Mouse (Mus musculus): ENCODE measurements around the gene Hsh2d. TPM values are rescaled to one million over a fixed set of nuclear protein-coding genes. Genes with fewer than 3 reads are reported as not detected.

Hsh2d gene
- polyA plus RNA-seq, 1 experiment from 2014 or later = 0.08 TPM

DNA sequence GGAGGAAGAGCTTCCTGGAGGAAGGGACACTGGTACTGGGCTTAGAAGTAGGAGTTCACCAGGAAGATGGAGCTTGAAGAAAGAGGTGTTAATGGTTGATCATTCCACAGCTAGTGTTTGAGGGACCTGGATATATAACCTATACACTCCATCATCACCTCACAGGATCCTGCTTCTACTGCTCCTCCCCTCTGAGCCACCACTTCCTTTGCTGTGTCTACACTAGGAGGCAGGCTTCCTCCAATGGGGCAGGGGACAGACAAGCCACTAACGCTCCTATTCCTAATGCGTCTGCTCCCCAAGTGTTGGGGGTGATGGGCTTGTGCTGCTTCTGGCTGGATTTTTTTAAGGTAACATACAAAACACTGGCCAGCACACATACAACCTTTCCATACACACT, 21.3 kb downstream of the Hsh2d start:
- Histone ChIP-seq H3K4me1 (ENCODE audit: control insufficient read depth, insufficient read depth, low read length) (no peaks in the 10 kb centered on the region), H3K36me3 (ENCODE audit: control insufficient read depth, insufficient read depth, low read length) (no peaks in the 10 kb centered on the region), H3K9ac (ENCODE audit: low read depth, low read length) (no peak overlapping the region), H3K27ac (replicated peaks; ENCODE audit: low read depth, low read length) (no peak overlapping the region), H3K27me3 (replicated peaks; ENCODE audit: control insufficient read depth, insufficient read depth, low read length) (no peaks in the 10 kb centered on the region), H3K4me3 (ENCODE audit: low read depth, low read length) (no peak overlapping the region), H3K9me3 (ENCODE audit: control insufficient read depth, low read length) (no peaks in the 10 kb centered on the region), H3K4me2 (ENCODE audit: low read depth, low read length) (no peak overlapping the region)
- no peak for ATAC-seq (ENCODE audit: low read depth)
- no peak for DNase-seq (ENCODE audit: low spot score)
- WGBS = 63% methylated on average over 2 of the region's 2 CpGs

DNA sequence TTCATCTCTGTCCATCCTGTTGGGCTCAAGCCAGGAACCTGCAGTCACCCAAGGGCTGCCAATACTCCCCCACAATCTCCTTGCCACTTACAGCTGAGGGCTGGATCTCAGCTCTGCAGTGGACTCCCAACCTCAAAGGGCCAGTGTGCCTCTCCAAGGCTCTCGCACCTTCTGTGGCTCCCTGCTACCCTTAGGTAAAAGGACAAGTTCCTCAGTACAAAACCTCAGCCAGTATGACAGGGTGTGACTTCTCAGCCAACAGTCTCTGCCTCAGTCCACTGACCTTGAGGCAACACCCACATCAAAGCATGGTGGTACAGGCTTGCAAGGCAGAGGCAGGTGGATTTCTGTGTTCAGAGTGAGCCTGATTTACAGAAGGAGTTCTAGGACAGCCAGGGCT, 22.4 kb downstream of the Hsh2d start:
- Histone ChIP-seq H3K4me3 (ENCODE audit: low read depth, low read length) (no peak overlapping the region), H3K27ac (replicated peaks; ENCODE audit: low read depth, low read length) (no peak overlapping the region), H3K4me1 (ENCODE audit: control insufficient read depth, insufficient read depth, low read length) (no peaks in the 10 kb centered on the region), H3K9ac (ENCODE audit: low read depth, low read length) (no peak overlapping the region), H3K36me3 (ENCODE audit: control insufficient read depth, insufficient read depth, low read length) (no peaks in the 10 kb centered on the region), H3K4me2 (ENCODE audit: low read depth, low read length) (no peak overlapping the region), H3K9me3 (ENCODE audit: control insufficient read depth, low read length) (no peaks in the 10 kb centered on the region), H3K27me3 (replicated peaks; ENCODE audit: control insufficient read depth, insufficient read depth, low read length) (no peaks in the 10 kb centered on the region)
- ATAC-seq (ENCODE audit: low read depth) (no peak), DNase-seq (ENCODE audit: low spot score) (no peak)
- WGBS = 86% methylated on average over 1 of the region's 1 CpGs

DNA sequence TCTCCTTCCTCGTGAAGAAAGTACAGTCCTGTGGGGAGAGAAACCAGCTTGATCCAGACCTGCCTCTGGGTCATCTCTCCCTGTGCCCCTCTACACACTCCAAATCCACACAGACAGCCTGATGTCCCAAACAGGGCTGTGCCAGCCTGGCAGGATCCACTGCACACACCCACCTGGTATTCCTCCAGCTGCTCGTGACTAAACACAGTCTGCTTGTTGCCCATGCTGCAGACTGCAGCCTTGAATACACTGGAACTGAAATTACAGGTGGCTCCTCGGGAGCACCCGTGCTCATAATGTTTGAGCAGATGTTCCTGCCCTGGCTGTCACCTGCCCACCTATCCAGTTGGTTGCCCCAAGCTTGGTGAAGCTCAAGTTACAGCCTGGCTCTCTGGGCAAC, 23.3 kb downstream of the Hsh2d start, which contains the start of gene Cib3:
Gene Cib3 (minus strand): TSS at position 87 of the 400 bp plus-strand sequence.
- DNase-seq (ENCODE audit: low spot score) (no peak), ATAC-seq (ENCODE audit: low read depth) (no peak)
- no peak within 1 kb of the TSS for H3K4me3 ChIP-seq (ENCODE audit: low read depth, low read length)
- 58% methylated on average over 4 of the region's 4 CpGs for WGBS
- no peaks in the 10 kb centered on the region for H3K9me3 ChIP-seq (ENCODE audit: control insufficient read depth, low read length)
- no peak within 1 kb of the TSS for H3K4me2 ChIP-seq (ENCODE audit: low read depth, low read length)
- H3K27me3 ChIP-seq (replicated peaks; ENCODE audit: control insufficient read depth, insufficient read depth, low read length) = no peaks in the 10 kb centered on the region
- H3K4me1 ChIP-seq (ENCODE audit: control insufficient read depth, insufficient read depth, low read length) = no peaks in the 10 kb centered on the region
- H3K36me3 ChIP-seq (ENCODE audit: control insufficient read depth, insufficient read depth, low read length) = no peaks in the 10 kb centered on the region
- H3K27ac ChIP-seq (replicated peaks; ENCODE audit: low read depth, low read length) = no peak within 1 kb of the TSS
- no peak within 1 kb of the TSS for H3K9ac ChIP-seq (ENCODE audit: low read depth, low read length)

DNA sequence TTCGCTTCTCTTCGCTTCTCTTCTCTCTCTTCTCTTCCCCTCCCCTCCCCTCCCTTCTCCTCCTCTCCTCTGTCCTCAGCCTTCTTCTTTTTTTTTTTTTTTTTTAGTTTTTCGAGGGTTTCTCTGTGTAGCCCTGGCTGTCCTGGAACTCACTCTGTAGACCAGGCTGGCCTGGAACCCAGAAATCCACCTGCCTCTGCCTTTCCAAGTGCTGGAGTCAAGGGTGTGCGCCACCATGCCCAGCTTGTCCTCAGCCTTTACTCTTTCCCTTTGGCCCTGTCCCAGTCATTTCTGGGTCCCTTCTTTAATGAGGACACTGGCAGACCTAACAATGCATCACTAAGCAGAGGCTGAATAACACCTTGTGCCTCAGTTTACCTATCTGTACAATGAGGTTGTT, 24.1 kb downstream of the Hsh2d start, which contains the start of gene Gm11034:
Gene Gm11034 (minus strand): TSS at position 101 of the 400 bp plus-strand sequence.
- no peaks in the 10 kb centered on the region for H3K27me3 ChIP-seq (replicated peaks; ENCODE audit: control insufficient read depth, insufficient read depth, low read length)
- no peak within 1 kb of the TSS for H3K27ac ChIP-seq (replicated peaks; ENCODE audit: low read depth, low read length)
- H3K4me1 ChIP-seq (ENCODE audit: control insufficient read depth, insufficient read depth, low read length) = no peaks in the 10 kb centered on the region
- DNase-seq (ENCODE audit: low spot score) (no peak), ATAC-seq (ENCODE audit: low read depth) (no peak)
- H3K9ac ChIP-seq (ENCODE audit: low read depth, low read length) = no peak within 1 kb of the TSS
- H3K36me3 ChIP-seq (ENCODE audit: control insufficient read depth, insufficient read depth, low read length) = no peaks in the 10 kb centered on the region
- H3K9me3 ChIP-seq (ENCODE audit: control insufficient read depth, low read length) = no peaks in the 10 kb centered on the region
- H3K4me3 ChIP-seq (ENCODE audit: low read depth, low read length) = no peak within 1 kb of the TSS
- 77% methylated on average over 4 of the region's 4 CpGs for WGBS
- H3K4me2 ChIP-seq (ENCODE audit: low read depth, low read length) = no peak within 1 kb of the TSS

DNA sequence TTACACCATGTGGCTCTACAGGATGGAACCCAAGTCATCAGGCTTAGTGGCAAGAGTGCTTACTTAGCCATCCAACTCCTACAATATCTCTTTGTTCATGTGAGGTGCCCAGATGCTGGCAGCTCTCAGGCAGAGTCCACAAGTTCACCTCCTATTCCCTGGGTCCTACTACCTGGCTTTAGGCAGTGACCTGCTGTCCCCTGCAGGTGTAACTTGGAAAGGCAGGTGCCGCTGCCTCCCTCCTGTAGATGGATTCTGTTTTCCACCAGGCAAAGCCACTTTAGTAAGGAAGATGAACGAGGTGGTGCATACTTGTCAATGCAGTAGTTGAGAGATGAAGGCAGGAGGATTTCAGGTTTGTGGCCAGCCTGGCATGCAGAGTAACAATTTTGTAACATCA, 25.6 kb downstream of the Hsh2d start:
- Histone ChIP-seq H3K4me2 (ENCODE audit: low read depth, low read length) (no peak overlapping the region), H3K9ac (ENCODE audit: low read depth, low read length) (no peak overlapping the region), H3K9me3 (ENCODE audit: control insufficient read depth, low read length) (no peaks in the 10 kb centered on the region), H3K4me3 (ENCODE audit: low read depth, low read length) (no peak overlapping the region), H3K36me3 (ENCODE audit: control insufficient read depth, insufficient read depth, low read length) (no peaks in the 10 kb centered on the region), H3K4me1 (ENCODE audit: control insufficient read depth, insufficient read depth, low read length) (no peaks in the 10 kb centered on the region), H3K27me3 (replicated peaks; ENCODE audit: control insufficient read depth, insufficient read depth, low read length) (no peaks in the 10 kb centered on the region), H3K27ac (replicated peaks; ENCODE audit: low read depth, low read length) (no peak overlapping the region)
- 41% methylated on average over 2 of the region's 2 CpGs for WGBS
- ATAC-seq (ENCODE audit: low read depth) = no peak
- DNase-seq (ENCODE audit: low spot score) = no peak

DNA sequence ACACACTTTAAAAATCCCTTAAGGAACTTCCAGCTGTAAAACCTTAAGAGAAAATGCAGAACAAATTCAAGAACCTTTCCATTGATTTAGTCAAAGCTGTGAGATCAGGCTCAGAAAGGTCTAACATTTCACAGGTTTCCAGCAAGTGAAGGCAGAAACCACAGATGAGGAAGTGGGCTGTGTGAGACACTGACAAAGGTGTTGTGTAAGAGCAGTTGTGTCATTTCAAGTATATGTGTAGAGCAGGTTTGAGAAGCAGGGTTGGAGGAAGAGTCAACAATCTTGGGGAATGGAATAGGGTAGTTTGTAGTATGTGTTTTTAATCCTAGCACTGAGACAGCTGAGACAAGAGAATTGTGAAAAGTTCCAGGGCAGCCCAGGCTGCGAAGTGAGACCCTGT, 26.4 kb downstream of the Hsh2d start:
- no peak overlapping the region for H3K27ac ChIP-seq (replicated peaks; ENCODE audit: low read depth, low read length)
- 47% methylated on average over 1 of the region's 1 CpGs for WGBS
- DNase-seq (ENCODE audit: low spot score) = no peak
- no peaks in the 10 kb centered on the region for H3K27me3 ChIP-seq (replicated peaks; ENCODE audit: control insufficient read depth, insufficient read depth, low read length)
- no peak overlapping the region for H3K4me3 ChIP-seq (ENCODE audit: low read depth, low read length)
- H3K4me2 ChIP-seq (ENCODE audit: low read depth, low read length) = no peak overlapping the region
- H3K9ac ChIP-seq (ENCODE audit: low read depth, low read length) = no peak overlapping the region
- ATAC-seq (ENCODE audit: low read depth) = no peak
- peaks cover 8% of the 10 kb centered on the region for H3K4me1 ChIP-seq (ENCODE audit: control insufficient read depth, insufficient read depth, low read length)
- H3K36me3 ChIP-seq (ENCODE audit: control insufficient read depth, insufficient read depth, low read length) = no peaks in the 10 kb centered on the region
- H3K9me3 ChIP-seq (ENCODE audit: control insufficient read depth, low read length) = no peaks in the 10 kb centered on the region

DNA sequence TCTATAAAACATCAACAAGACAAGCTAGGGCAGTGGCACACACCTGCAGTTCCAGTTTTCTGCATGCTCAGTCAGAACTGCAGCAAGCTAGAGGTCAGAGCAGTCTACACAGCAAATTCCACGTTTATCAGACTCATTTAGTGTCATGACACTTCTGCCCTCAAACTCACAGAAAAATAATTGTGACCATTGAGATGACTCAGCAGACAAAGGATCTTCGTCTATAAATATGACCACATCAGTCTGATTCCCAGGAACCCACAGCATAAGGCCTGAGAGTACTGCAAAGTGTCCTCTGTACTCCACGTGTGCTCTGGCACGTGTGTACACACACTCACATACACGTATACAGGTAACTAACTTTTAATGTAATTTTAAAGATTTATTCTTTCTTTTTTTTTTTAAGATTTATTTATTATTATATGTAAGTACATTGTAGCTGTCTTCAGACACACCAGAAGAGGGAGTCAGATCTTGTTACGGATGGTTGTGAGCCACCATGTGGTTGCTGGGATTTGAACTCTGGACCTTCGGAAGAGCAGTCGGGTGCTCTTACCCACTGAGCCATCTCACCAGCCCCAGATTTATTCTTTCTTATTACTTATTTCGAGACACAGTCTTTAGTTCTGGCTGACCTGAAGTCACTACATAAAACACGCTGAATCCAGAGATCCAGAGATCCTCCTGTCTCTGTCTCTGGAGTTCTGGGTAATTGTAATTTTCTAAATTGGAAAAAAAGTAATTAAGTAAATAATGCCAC, 29.5 kb downstream of the Hsh2d start:
- Histone ChIP-seq H3K9ac (ENCODE audit: low read depth, low read length) (no peak overlapping the region), H3K27me3 (replicated peaks; ENCODE audit: control insufficient read depth, insufficient read depth, low read length) (no peaks in the 10 kb centered on the region), H3K9me3 (ENCODE audit: control insufficient read depth, low read length) (no peaks in the 10 kb centered on the region), H3K4me2 (ENCODE audit: low read depth, low read length) (peak overlapping the region; percentile 85), H3K4me3 (ENCODE audit: low read depth, low read length) (peak overlapping the region; percentile 77), H3K36me3 (ENCODE audit: control insufficient read depth, insufficient read depth, low read length) (peaks cover 27% of the 10 kb centered on the region), H3K4me1 (ENCODE audit: control insufficient read depth, insufficient read depth, low read length) (peaks cover 8% of the 10 kb centered on the region), H3K27ac (replicated peaks; ENCODE audit: low read depth, low read length) (0 out of 2 replicates have a peak overlapping the region, but pooled peaks have one; percentile 39)
- no peak for ATAC-seq (ENCODE audit: low read depth)
- DNase-seq (ENCODE audit: low spot score) = no peak
- WGBS = 80% methylated on average over 9 of the region's 10 CpGs

DNA sequence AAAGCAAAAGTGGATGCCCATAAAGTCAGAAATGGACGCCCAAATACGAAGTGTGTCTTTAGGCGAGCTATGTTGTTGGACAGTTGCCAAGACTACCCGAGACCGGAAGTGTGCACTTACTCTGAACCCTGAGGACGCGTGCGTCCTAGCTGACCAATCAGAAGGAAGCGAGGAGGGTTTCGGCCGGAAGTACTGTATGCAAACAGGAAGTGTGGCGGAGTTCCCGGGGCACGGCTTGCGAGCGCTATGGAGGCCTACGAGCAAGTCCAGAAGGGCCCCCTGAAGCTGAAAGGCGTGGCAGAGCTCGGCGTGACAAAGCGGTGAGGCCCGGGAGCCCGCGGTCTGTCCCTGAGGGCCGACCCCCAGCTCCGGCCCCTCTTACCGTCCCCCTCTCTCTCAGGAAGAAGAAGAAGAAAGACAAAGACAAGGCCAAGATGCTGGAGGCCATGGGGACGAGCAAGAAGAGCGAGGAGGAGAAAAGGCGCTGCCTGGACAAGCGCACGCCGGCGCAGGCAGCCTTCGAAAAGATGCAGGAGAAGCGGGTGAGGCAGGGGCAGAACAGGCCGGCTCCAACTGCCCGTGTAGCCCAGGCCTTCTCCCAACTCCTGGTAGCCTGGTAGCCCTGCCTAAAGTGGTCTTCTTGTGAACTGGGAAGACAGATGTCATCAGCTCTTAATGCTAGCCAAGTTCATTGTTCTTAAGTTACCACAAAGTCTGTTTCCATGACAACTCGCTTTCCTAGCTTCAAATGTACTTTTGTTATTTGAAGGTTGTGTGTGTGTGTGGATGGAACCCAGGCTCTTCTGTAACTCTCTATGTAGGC, 30.3 kb downstream of the Hsh2d start, which contains the start of gene Fam32a:
Gene Fam32a (plus strand): TSS at position 190 of the 823 bp plus-strand sequence.
- WGBS = 13% methylated on average over 38 of the region's 39 CpGs
- Histone ChIP-seq H3K4me1 (ENCODE audit: control insufficient read depth, insufficient read depth, low read length) (peaks cover 8% of the 10 kb centered on the region), H3K36me3 (ENCODE audit: control insufficient read depth, insufficient read depth, low read length) (peaks cover 31% of the 10 kb centered on the region), H3K9me3 (ENCODE audit: control insufficient read depth, low read length) (no peaks in the 10 kb centered on the region), H3K27me3 (replicated peaks; ENCODE audit: control insufficient read depth, insufficient read depth, low read length) (no peaks in the 10 kb centered on the region), H3K4me2 (ENCODE audit: low read depth, low read length) (peak within 1 kb of the TSS; percentile 85), H3K4me3 (ENCODE audit: low read depth, low read length) (peak within 1 kb of the TSS; percentile 77), H3K27ac (replicated peaks; ENCODE audit: low read depth, low read length) (peak within 1 kb of the TSS; percentile 84), H3K9ac (ENCODE audit: low read depth, low read length) (peak within 1 kb of the TSS; percentile 74)
- peak; percentile 98 for ATAC-seq (ENCODE audit: low read depth)
- DNase-seq (ENCODE audit: low spot score) = peak; percentile 98

Data from embryonic facial prominence, embryonic 14.5 days (tissue).